In genomic region chr9:13554773-13555172, GRCm38 (mm10) we compare ENCODE assay signal across 30 mouse cellular contexts.
DNase-seq lines count a peak whose midpoint lies in the region; ATAC-seq and TF ChIP-seq lines count a peak whose summit lies in the region.
"Had no signal": no experiment of that assay in that cellular context is flagged by ENCODE, and none has a peak within 500 bp of the region (broad histone marks: within the 10 kb centered on the region; RNA-seq: fewer than 3 reads in every experiment).

No protein-coding gene starts in this region.

- no peak overlapping the region for H3K9ac ChIP-seq in midbrain, postnatal 0 days (replicated peaks; ENCODE audit: low read length, poor library complexity, severe bottlenecking)
- H3K9ac ChIP-seq: limb, embryonic 12.5 days; midbrain, embryonic 13.5 days; neural tube, embryonic 15.5 days had no signal

- no peaks in the 10 kb centered on the region for H3K36me3 ChIP-seq in midbrain, postnatal 0 days (ENCODE audit: insufficient read depth, low read length)
- H3K36me3 ChIP-seq: G1E; hindbrain, embryonic 10.5 days; limb, embryonic 12.5 days; midbrain, embryonic 13.5 days; neural tube, embryonic 15.5 days had no signal

- no peak overlapping the region for H3K27ac ChIP-seq in midbrain, postnatal 0 days (ENCODE audit: low read depth, low read length)
- H3K27ac ChIP-seq: hindbrain, embryonic 10.5 days; hindbrain, postnatal 0 days; layer of hippocampus, adult 2 months; left cerebral cortex, adult 2 months; limb, embryonic 12.5 days; midbrain, embryonic 13.5 days; neural tube, embryonic 15.5 days; stomach, postnatal 0 days had no signal

- WGBS in midbrain, postnatal 0 days = 96% methylated on average over 5 of the region's 5 CpGs

- peak; percentile 6 for DNase-seq in spleen, adult 12 weeks (ENCODE audit: low spot score)
- DNase-seq in spleen, adult 18-20 months = no peak
- no peak for DNase-seq in frontal cortex, postnatal 25 days (ENCODE audit: low spot score in 2 of 2)
- no peak for DNase-seq in urinary bladder, postnatal 14 days (ENCODE audit: low spot score)
- DNase-seq in midbrain, postnatal 0 days (ENCODE audit: low spot score) = no peak
- DNase-seq: adrenal gland, postnatal 25 days; cerebellum, adult 18-20 months; cerebellum, postnatal 25 days; heart, postnatal 14 days; kidney, postnatal 14 days; lung, postnatal 36 days; right cerebral cortex, postnatal 25 days; thymus, adult 18-20 months; thymus, postnatal 25 days had no signal

- TF ChIP-seq CTCF in midbrain, postnatal 0 days (IDR thresholded peaks at IDR 0.05) = no peak

- no peaks in the 10 kb centered on the region for H3K27me3 ChIP-seq in midbrain, postnatal 0 days (ENCODE audit: insufficient read depth, low read length)
- H3K27me3 ChIP-seq: limb, embryonic 12.5 days; midbrain, embryonic 13.5 days; neural tube, embryonic 15.5 days; Patski had no signal

- ATAC-seq in CD4-positive, CD25-positive, alpha-beta regulatory T cell, adult 4 months = peak; percentile 92
- peak; percentile 90 for ATAC-seq in granulocyte monocyte progenitor cell, adult 5-6 weeks (replicated peaks; ENCODE audit: poor library complexity, severe bottlenecking)
- peak; percentile 63; the same call in 1 of the 2 replicates for ATAC-seq in monocyte, adult 5-6 weeks (replicated peaks; ENCODE audit: insufficient number of reproducible peaks, low FRiP score, low TSS enrichment, poor library complexity, severe bottlenecking)
- no peak for ATAC-seq in midbrain, postnatal 0 days (ENCODE audit: low FRiP score)
- ATAC-seq: forebrain, embryonic 14.5 days; hindbrain, postnatal 0 days; intestine, postnatal 0 days; midbrain, embryonic 13.5 days; Patski had no signal

- H3K4me3 ChIP-seq in midbrain, postnatal 0 days (ENCODE audit: low read depth, low read length) = no peak overlapping the region
- H3K4me3 ChIP-seq: hindbrain, embryonic 10.5 days; layer of hippocampus, adult 2 months; left cerebral cortex, adult 2 months; limb, embryonic 12.5 days; midbrain, embryonic 13.5 days; neural tube, embryonic 15.5 days had no signal

- no peaks in the 10 kb centered on the region for H3K4me1 ChIP-seq in midbrain, postnatal 0 days (ENCODE audit: insufficient read depth, low read length)
- H3K4me1 ChIP-seq: midbrain, embryonic 13.5 days had no signal

- no peaks in the 10 kb centered on the region for H3K9me3 ChIP-seq in midbrain, postnatal 0 days (ENCODE audit: low read length)
- H3K9me3 ChIP-seq: G1E; hindbrain, embryonic 10.5 days; limb, embryonic 12.5 days; midbrain, embryonic 13.5 days; neural tube, embryonic 15.5 days had no signal

- H3K4me2 ChIP-seq in midbrain, postnatal 0 days (ENCODE audit: low read depth, low read length, poor library complexity, severe bottlenecking) = no peak overlapping the region
- H3K4me2 ChIP-seq: limb, embryonic 12.5 days; liver, embryonic 11.5 days; midbrain, embryonic 13.5 days; neural tube, embryonic 15.5 days had no signal
